Mouse (Mus musculus) olfactory bulb, adult 2 months (tissue): ENCODE results near the gene Lmntd2.

Experiments
- CTCF ChIP-seq: fragments of 200-500 bp; IDR thresholded peaks from 2 replicates; pipeline ENCODE4 v1.5.1; 2012; ENCODE audit warnings: low read depth, mild to moderate bottlenecking, low read length, moderate library complexity; ENCODE audit not compliant: insufficient read depth
- POLR2A ChIP-seq: fragments of 200-500 bp; IDR thresholded peaks from 2 replicates; pipeline ENCODE4 v1.6.1; 2012; ENCODE audit warnings: mild to moderate bottlenecking, low read depth, low read length, moderate library complexity; ENCODE audit not compliant: insufficient read depth

GRCm38 (mm10) chr7:141205504-141205903 is 8.4 kb downstream of the Lmntd2 start:
- TF ChIP-seq POLR2A (no peak), CTCF (no peak)
